Mouse (Mus musculus): Measurements from ENCODE around the gene Blvrb.

- no peak for TF ChIP-seq POLR2A (IDR thresholded peaks at IDR 0.05; ENCODE audit: borderline replicate concordance, extremely low read depth, low read depth, low read length)
- no peak for TF ChIP-seq CTCF (IDR thresholded peaks at IDR 0.05; ENCODE audit: insufficient read depth, low read length)
Observed at GRCm38 (mm10) chr7:27493022-27493421, 45.2 kb downstream of the Blvrb start.

All from lung, adult 2 months (tissue).